Mouse (Mus musculus) layer of hippocampus, adult 18-20 months (tissue): ENCODE data around the gene Rap2a. TPM values are rescaled to one million over a fixed set of nuclear protein-coding genes. Genes with fewer than 3 reads are reported as not detected.

Source experiments
- DNase-seq, 2 experiments: peaks; one replicate each; pipeline ENCODE4 v3.0.0; 2022; ENCODE audit warnings: low spot score in 2 of 2
- total RNA-seq, 2 experiments: library from RNA; stranded (reverse); gene quantifications; 2 replicates each; pipeline ENCODE4 v1.2.3; 2021

Gene Rap2a
- total RNA-seq, 2 experiments from 2014 or later: 77.9 to 82.2 TPM

- DNase-seq: peak in 1 of 2 experiments; percentile 17
Measured at GRCm38 (mm10) chr14:120535924-120536323, 57.7 kb downstream of the Rap2a start.

GRCm38 (mm10) chr14:120539128-120539527 lies 60.9 kb downstream of the Rap2a start:
- DNase-seq: no peak

GRCm38 (mm10) chr14:120539626-120540025 lies 61.4 kb downstream of the Rap2a start:
- DNase-seq: no peak

- DNase-seq: no peak
Measured at GRCm38 (mm10) chr14:120542445-120542844, 64.2 kb downstream of the Rap2a start.

- DNase-seq: no peak
Measured at GRCm38 (mm10) chr14:120542976-120543375, 64.7 kb downstream of the Rap2a start.

- no peak for DNase-seq
Measured at GRCm38 (mm10) chr14:120543846-120544245, 65.6 kb downstream of the Rap2a start.

GRCm38 (mm10) chr14:120544495-120544894 lies 66.3 kb downstream of the Rap2a start:
- no peak for DNase-seq

GRCm38 (mm10) chr14:120544946-120545345 lies 66.7 kb downstream of the Rap2a start:
- no peak for DNase-seq

Other genes starting within 250 kb of the Rap2a start
- gene Mbnl2, start 202.8 kb upstream of the Rap2a start, total RNA-seq: 100 to 1,000 TPM; 246 to 260 TPM